Mouse (Mus musculus): Measurements from ENCODE around the gene Pomt2. TPM values are rescaled to one million over a fixed set of nuclear protein-coding genes. Genes with fewer than 3 reads are reported as not detected.

The Pomt2 gene
- polyA plus RNA-seq, 1 experiment from 2014 or later = 7.1 TPM

DNA sequence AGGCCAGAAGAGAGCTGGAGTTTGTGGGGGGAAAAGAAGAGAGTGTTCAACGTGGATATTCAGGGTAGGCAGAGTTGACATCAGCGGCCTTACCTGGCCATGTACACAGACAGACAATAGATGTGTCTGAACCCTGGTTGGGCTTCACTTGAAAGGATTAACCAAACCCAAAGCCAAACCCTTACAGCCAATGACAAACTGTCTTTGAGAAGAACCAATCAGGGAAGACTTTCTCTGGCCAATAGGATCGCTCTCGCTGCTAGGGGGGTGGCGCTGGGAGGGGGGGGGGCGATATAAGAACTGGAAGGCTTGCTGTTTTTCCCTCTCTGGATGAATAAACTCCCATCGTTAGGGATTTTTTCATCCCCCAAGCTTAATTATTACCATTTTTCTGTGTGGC, 60.5 kb downstream of the Pomt2 start:
- peaks cover 15% of the 10 kb centered on the region; the same call in 1 of the 2 replicates for H3K4me1 ChIP-seq
- no peaks in the 10 kb centered on the region; the same call in 1 of the 2 replicates for H3K27me3 ChIP-seq (replicated peaks)
- no peak overlapping the region for H3K9ac ChIP-seq
- WGBS (ENCODE audit: insufficient replicate concordance) = 58% methylated on average over 7 of the region's 7 CpGs
- no peak overlapping the region for H3K4me2 ChIP-seq
- H3K36me3 ChIP-seq = no peaks in the 10 kb centered on the region
- H3K4me3 ChIP-seq = no peak overlapping the region
- ATAC-seq = no peak
- no peaks in the 10 kb centered on the region for H3K9me3 ChIP-seq (replicated peaks)
- H3K27ac ChIP-seq = no peak overlapping the region

DNA sequence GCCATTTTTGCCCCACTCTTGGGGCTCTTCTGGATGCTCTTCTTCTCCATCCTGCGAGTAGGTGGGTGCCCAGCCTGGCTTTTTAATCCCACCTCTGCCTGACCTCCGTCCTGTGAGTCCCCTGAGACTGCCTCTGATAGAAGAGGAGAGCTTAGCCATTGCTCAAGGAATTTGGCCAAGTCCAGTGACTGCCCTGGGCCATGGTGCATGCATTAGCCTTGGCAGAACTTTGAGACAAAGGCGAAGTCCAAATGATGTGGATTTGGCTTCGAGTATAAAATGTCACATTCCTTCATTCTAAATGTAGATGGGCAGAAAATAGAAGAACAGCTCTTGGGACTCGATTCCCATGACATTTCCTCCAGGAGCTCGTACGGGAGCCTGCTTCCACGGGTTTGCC, 65.0 kb downstream of the Pomt2 start:
- 62% methylated on average over 8 of the region's 8 CpGs for WGBS (ENCODE audit: insufficient replicate concordance)
- H3K4me3 ChIP-seq = no peak overlapping the region
- H3K36me3 ChIP-seq = no peaks in the 10 kb centered on the region
- ATAC-seq = no peak
- H3K27me3 ChIP-seq (replicated peaks) = no peaks in the 10 kb centered on the region; the same call in none of the 2 replicates
- H3K4me1 ChIP-seq = no peaks in the 10 kb centered on the region
- no peak overlapping the region for H3K27ac ChIP-seq
- H3K9me3 ChIP-seq (replicated peaks) = no peaks in the 10 kb centered on the region
- H3K9ac ChIP-seq = no peak overlapping the region
- H3K4me2 ChIP-seq = no peak overlapping the region

DNA sequence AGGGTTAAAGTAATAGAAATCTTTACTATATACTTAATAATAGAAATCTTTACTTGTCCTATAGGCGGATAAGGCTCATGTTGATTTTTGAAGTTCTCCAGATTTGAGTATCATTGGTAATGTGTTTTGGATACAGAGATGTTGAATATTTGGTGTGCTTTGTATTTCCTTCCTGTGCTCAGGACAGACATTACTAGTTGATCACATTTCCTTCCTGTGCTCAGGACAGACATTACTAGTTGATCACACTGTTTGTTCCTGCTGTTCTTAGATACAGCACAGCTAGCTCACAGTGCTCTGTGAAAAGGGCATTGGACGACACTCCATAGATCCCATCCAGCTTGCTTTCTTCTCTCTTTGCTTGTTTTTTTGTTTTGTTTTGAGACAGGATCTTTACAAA, 71.2 kb downstream of the Pomt2 start:
- 66% methylated on average over 2 of the region's 2 CpGs for WGBS (ENCODE audit: insufficient replicate concordance)
- Histone ChIP-seq H3K4me2 (no peak overlapping the region), H3K27ac (no peak overlapping the region), H3K4me3 (no peak overlapping the region), H3K9ac (no peak overlapping the region), H3K36me3 (no peaks in the 10 kb centered on the region), H3K4me1 (no peaks in the 10 kb centered on the region), H3K27me3 (replicated peaks) (no peaks in the 10 kb centered on the region; the same call in 1 of the 2 replicates), H3K9me3 (replicated peaks) (no peaks in the 10 kb centered on the region)
- ATAC-seq = no peak

DNA sequence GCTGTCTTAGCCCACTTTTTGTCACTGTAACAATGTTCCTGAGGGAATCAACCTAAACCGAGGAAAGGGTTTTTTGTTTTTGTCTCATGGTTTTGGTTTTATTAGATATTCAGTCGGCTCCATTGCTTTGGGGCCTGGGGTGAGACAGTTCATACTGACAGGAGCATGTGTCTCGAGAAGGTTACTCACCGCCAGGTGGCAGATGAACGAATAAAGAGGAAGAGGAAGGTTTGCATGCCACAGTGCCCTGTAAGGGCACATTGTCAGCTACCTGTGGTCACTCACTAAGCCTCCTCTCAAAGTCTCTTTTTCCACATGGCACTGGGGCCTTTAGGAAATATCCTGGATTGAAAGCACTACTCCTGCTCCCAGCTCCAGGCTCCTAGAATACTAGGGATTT, 77.2 kb downstream of the Pomt2 start:
- H3K36me3 ChIP-seq = no peaks in the 10 kb centered on the region
- WGBS (ENCODE audit: insufficient replicate concordance) = 50% methylated on average over 5 of the region's 5 CpGs
- no peaks in the 10 kb centered on the region for H3K27me3 ChIP-seq (replicated peaks)
- no peak overlapping the region for H3K27ac ChIP-seq
- no peaks in the 10 kb centered on the region for H3K9me3 ChIP-seq (replicated peaks)
- no peaks in the 10 kb centered on the region for H3K4me1 ChIP-seq
- H3K4me2 ChIP-seq = no peak overlapping the region
- H3K4me3 ChIP-seq = no peak overlapping the region
- H3K9ac ChIP-seq = no peak overlapping the region
- no peak for ATAC-seq

DNA sequence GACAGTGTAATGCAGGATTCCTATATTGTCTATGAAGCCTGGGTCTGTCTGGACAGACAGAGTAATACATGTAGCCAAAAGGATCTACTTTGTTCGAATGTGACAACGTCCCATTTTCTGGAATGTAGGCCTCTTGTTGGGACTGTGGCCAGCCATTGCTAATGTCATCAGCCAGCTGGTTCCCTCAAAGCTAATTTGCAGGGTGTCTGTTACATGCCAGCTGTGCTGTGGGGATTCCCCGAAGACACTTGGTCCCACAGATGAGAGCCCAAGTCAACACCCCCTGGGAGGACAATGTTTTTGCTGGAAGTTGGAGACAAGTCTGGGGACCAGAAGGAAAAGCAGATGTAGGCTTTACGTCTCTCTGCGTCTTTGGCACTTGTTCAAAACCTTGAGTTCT, 81.3 kb downstream of the Pomt2 start:
- no peak for ATAC-seq
- WGBS (ENCODE audit: insufficient replicate concordance) = 72% methylated on average over 5 of the region's 5 CpGs
- no peak overlapping the region for H3K4me3 ChIP-seq
- no peaks in the 10 kb centered on the region for H3K9me3 ChIP-seq (replicated peaks)
- H3K4me1 ChIP-seq = no peaks in the 10 kb centered on the region
- H3K9ac ChIP-seq = no peak overlapping the region
- H3K4me2 ChIP-seq = no peak overlapping the region
- H3K36me3 ChIP-seq = no peaks in the 10 kb centered on the region
- no peaks in the 10 kb centered on the region for H3K27me3 ChIP-seq (replicated peaks)
- H3K27ac ChIP-seq = no peak overlapping the region

DNA sequence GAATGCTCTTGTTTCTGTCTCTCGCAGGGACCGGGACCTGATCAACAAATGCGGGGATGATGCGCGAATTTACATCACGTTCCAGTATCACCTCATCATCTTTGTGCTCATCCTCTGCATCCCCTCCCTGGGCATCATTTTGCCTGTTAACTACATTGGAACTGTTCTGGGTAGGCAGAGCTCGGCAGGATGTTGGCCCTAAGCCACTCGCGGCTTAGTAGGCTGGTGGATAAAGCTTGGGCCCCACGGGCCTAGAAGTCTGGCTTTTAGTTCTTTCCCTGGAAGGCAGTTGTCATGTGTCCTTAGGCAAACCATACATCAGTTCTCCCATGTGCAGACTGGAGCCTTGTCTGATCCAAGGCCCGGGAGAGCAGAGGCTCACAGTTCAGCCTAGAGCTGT, 82.3 kb downstream of the Pomt2 start:
- no peak overlapping the region for H3K9ac ChIP-seq
- H3K27me3 ChIP-seq (replicated peaks) = no peaks in the 10 kb centered on the region
- no peaks in the 10 kb centered on the region for H3K9me3 ChIP-seq (replicated peaks)
- ATAC-seq = no peak
- H3K4me2 ChIP-seq = no peak overlapping the region
- WGBS (ENCODE audit: insufficient replicate concordance) = 78% methylated on average over 11 of the region's 11 CpGs
- H3K27ac ChIP-seq = no peak overlapping the region
- no peaks in the 10 kb centered on the region for H3K4me1 ChIP-seq
- H3K36me3 ChIP-seq = no peaks in the 10 kb centered on the region
- no peak overlapping the region for H3K4me3 ChIP-seq

DNA sequence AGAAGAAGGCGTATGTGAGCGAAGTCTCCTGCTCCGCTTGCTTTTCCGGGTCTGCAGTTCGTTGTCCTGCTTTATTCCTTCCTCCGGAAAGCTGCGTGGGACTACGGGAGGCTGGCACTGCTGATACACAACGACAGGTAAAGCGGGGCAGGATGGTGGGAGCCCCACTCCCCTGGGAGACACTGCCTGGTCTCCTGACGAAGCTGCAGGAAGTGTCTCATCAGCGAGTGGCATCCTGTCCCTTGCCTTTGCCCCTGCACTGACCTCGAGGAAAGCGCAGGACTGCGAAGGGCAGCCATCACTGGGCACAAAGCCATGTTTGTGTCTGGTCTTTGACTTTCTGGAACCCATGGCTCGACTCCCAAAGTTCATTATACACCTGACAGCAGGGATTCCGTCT, 90.7 kb downstream of the Pomt2 start:
- H3K4me2 ChIP-seq = no peak overlapping the region
- no peak overlapping the region for H3K27ac ChIP-seq
- WGBS (ENCODE audit: insufficient replicate concordance) = 54% methylated on average over 17 of the region's 17 CpGs
- H3K9ac ChIP-seq = no peak overlapping the region
- H3K9me3 ChIP-seq (replicated peaks) = no peaks in the 10 kb centered on the region
- H3K27me3 ChIP-seq (replicated peaks) = peaks cover 30% of the 10 kb centered on the region
- H3K36me3 ChIP-seq = no peaks in the 10 kb centered on the region
- H3K4me3 ChIP-seq = no peak overlapping the region
- ATAC-seq = no peak
- no peaks in the 10 kb centered on the region for H3K4me1 ChIP-seq

Other genes with a start within 250 kb of the Pomt2 start
- gene Cipc, start 200.9 kb downstream of the Pomt2 start, polyA plus RNA-seq (2016; fragmentation: Nextera tagmentation; extraction: Ambion mirVana) = 18.0 and 19.2 TPM in 2 replicates
- not detected in 2 replicates for gene Zdhhc22, start 157.5 kb downstream of the Pomt2 start, polyA plus RNA-seq (2016; fragmentation: Nextera tagmentation; extraction: Ambion mirVana)
- not detected in 2 replicates for gene Tmem63c, start 126.6 kb downstream of the Pomt2 start, polyA plus RNA-seq (2016; fragmentation: Nextera tagmentation; extraction: Ambion mirVana)
- gene Ngb, start 45.4 kb downstream of the Pomt2 start, polyA plus RNA-seq (2016; fragmentation: Nextera tagmentation; extraction: Ambion mirVana) = 0.17 TPM in 1 of 2 replicates, not detected in the other
- 44.8 and 49.2 TPM in 2 replicates for gene Gstz1, start 803 bp downstream of the Pomt2 start, polyA plus RNA-seq (2016; fragmentation: Nextera tagmentation; extraction: Ambion mirVana)
- 16.2 and 16.7 TPM in 2 replicates for gene Samd15, start 51.8 kb upstream of the Pomt2 start, polyA plus RNA-seq (2016; fragmentation: Nextera tagmentation; extraction: Ambion mirVana)
- 1.3 and 1.4 TPM in 2 replicates for gene Tmed8, start 52.5 kb upstream of the Pomt2 start, polyA plus RNA-seq (2016; fragmentation: Nextera tagmentation; extraction: Ambion mirVana)
- gene Noxred1, start 90.8 kb upstream of the Pomt2 start, polyA plus RNA-seq (2016; fragmentation: Nextera tagmentation; extraction: Ambion mirVana) = 0.32 and 0.49 TPM in 2 replicates
- gene Vipas39, start 118.3 kb upstream of the Pomt2 start, polyA plus RNA-seq (2016; fragmentation: Nextera tagmentation; extraction: Ambion mirVana) = 11.6 and 13.6 TPM in 2 replicates
- 214 and 222 TPM in 2 replicates for gene Ahsa1, start 118.5 kb upstream of the Pomt2 start, polyA plus RNA-seq (2016; fragmentation: Nextera tagmentation; extraction: Ambion mirVana)
- 0.33 and 0.74 TPM in 2 replicates for gene Ism2, start 151.7 kb upstream of the Pomt2 start, polyA plus RNA-seq (2016; fragmentation: Nextera tagmentation; extraction: Ambion mirVana)
- gene Sptlc2, start 240.4 kb upstream of the Pomt2 start, polyA plus RNA-seq (2016; fragmentation: Nextera tagmentation; extraction: Ambion mirVana) = 34.2 and 39.7 TPM in 2 replicates

Measured in liver, embryonic 12.5 days (tissue).